Mouse (Mus musculus) CH12.LX (cell line): ENCODE results near the gene Fat1. TPM values are rescaled to one million over a fixed set of nuclear protein-coding genes. Genes with fewer than 3 reads are reported as not detected.

Experiments used
- DNase-seq: peaks from one replicate; pipeline ENCODE4 v3.0.0-alpha.2; 2013; ENCODE audit errors: extremely low read depth
- H3K27ac ChIP-seq: 2 replicates; pipeline ENCODE4 v1.5.1; 2012; ENCODE audit warnings: low read depth, mild to moderate bottlenecking, control low read depth, moderate library complexity; ENCODE audit not compliant: insufficient read depth
- H3K27me3 ChIP-seq: replicated peaks from 2 replicates; pipeline ENCODE3; 2012; ENCODE audit warnings: inconsistent platforms
- H3K36me3 ChIP-seq, 2 experiments: replicated peaks in 1 of 2; 2 replicates each; pipeline versions ENCODE3 to v1.6.1; 2012; ENCODE audit warnings: inconsistent platforms in 1 of 2, low read length in 1 of 2, mild to moderate bottlenecking in 1 of 2, mixed read lengths in 1 of 2, moderate library complexity in 1 of 2; ENCODE audit not compliant: control insufficient read depth in 1 of 2, insufficient read depth in 1 of 2
- H3K4me1 ChIP-seq, 2 experiments: 2 replicates each; pipeline ENCODE4 v1.6.1; 2012; ENCODE audit warnings: inconsistent platforms in 1 of 2, moderate library complexity in 1 of 2; ENCODE audit not compliant: insufficient read depth in 2 of 2, control insufficient read depth in 1 of 2
- H3K4me2 ChIP-seq: 2 replicates; pipeline ENCODE4 v1.6.1; 2012; ENCODE audit warnings: low read depth, mild to moderate bottlenecking, control low read depth; ENCODE audit not compliant: poor library complexity, insufficient read depth, severe bottlenecking
- H3K4me3 ChIP-seq, 3 experiments: fragments of 150-350 bp in 1 of 3; sonication (generic) in 1 of 3; replicated peaks in 1 of 3; 2 replicates each; pipeline versions ENCODE3 to v1.5.1; 2011 to 2012; ENCODE audit warnings: low read depth in 2 of 3, low read length in 2 of 3, mild to moderate bottlenecking in 2 of 3, moderate library complexity in 2 of 3, control low read depth in 1 of 3, improper control_type of control experiment in 1 of 3, inconsistent platforms in 1 of 3, mixed read lengths in 1 of 3; ENCODE audit not compliant: poor library complexity in 1 of 3
- H3K79me2 ChIP-seq: replicated peaks from 2 replicates; pipeline ENCODE4 v1.6.1; 2012; ENCODE audit warnings: mild to moderate bottlenecking, moderate library complexity; ENCODE audit not compliant: control insufficient read depth, poor library complexity, insufficient read depth, severe bottlenecking; ENCODE audit errors: extremely low read depth
- H3K9ac ChIP-seq: 2 replicates; pipeline ENCODE4 v1.6.1; 2012; ENCODE audit warnings: low read depth, mild to moderate bottlenecking, control low read depth, moderate library complexity; ENCODE audit not compliant: insufficient read depth
- H3K9me3 ChIP-seq: replicated peaks from 2 replicates; pipeline ENCODE3; 2012; ENCODE audit warnings: low read length, inconsistent platforms, mixed read lengths
- CHD1 ChIP-seq: IDR thresholded peaks from 2 replicates; pipeline ENCODE4 v1.6.1; 2012; ENCODE audit warnings: low read depth, low read length, improper control_type of control experiment, inconsistent platforms
- ELF1 ChIP-seq: IDR thresholded peaks from 2 replicates; pipeline ENCODE4 v1.6.1; 2014; ENCODE audit warnings: low read depth, mild to moderate bottlenecking, inconsistent platforms, low read length, improper control_type of control experiment
- ETS1 ChIP-seq: conservative IDR thresholded peaks from 2 replicates; pipeline ENCODE4 v1.6.1; 2012; ENCODE audit warnings: low read depth, mild to moderate bottlenecking, inconsistent platforms, low read length, improper control_type of control experiment, moderate library complexity
- GABPA ChIP-seq: IDR thresholded peaks from 2 replicates; pipeline ENCODE4 v1.6.1; 2012; ENCODE audit warnings: low read depth, low read length, improper control_type of control experiment, inconsistent platforms; ENCODE audit not compliant: insufficient replicate concordance
- IRF4 ChIP-seq: IDR thresholded peaks from 2 replicates; pipeline ENCODE4 v1.6.1; 2014; ENCODE audit warnings: low read depth, mild to moderate bottlenecking, inconsistent platforms, low read length, improper control_type of control experiment
- JUN ChIP-seq: IDR thresholded peaks from 2 replicates; pipeline ENCODE4 v1.6.1; 2011; ENCODE audit warnings: low read depth, mild to moderate bottlenecking, low read length, improper control_type of control experiment, moderate library complexity; ENCODE audit not compliant: insufficient read depth
- MEF2A ChIP-seq: IDR thresholded peaks from 2 replicates; pipeline ENCODE4 v1.6.1; 2014; ENCODE audit warnings: low read depth, mild to moderate bottlenecking, inconsistent platforms, low read length, improper control_type of control experiment, borderline replicate concordance
- MYC ChIP-seq: IDR thresholded peaks from 2 replicates; pipeline ENCODE4 v1.6.1; 2011; ENCODE audit warnings: low read depth, mild to moderate bottlenecking, improper control_type of control experiment, low read length
- NELFE ChIP-seq: IDR thresholded peaks from 2 replicates; pipeline ENCODE4 v1.6.1; 2011; ENCODE audit warnings: low read depth, low read length, improper control_type of control experiment
- NRF1 ChIP-seq: IDR thresholded peaks from 2 replicates; pipeline ENCODE4 v1.6.1; 2014; ENCODE audit warnings: low read depth, mild to moderate bottlenecking, inconsistent platforms, low read length, improper control_type of control experiment, moderate library complexity
- RCOR1 ChIP-seq: conservative IDR thresholded peaks from 2 replicates; pipeline ENCODE4 v1.6.1; 2012; ENCODE audit warnings: low read depth, mild to moderate bottlenecking, inconsistent platforms, low read length, improper control_type of control experiment
- SIN3A ChIP-seq: IDR thresholded peaks from 2 replicates; pipeline ENCODE4 v1.6.1; 2012; ENCODE audit warnings: low read length, improper control_type of control experiment, inconsistent platforms
- USF2 ChIP-seq: conservative IDR thresholded peaks from 2 replicates; pipeline ENCODE4 v1.6.1; 2011; ENCODE audit warnings: low read depth, low read length, improper control_type of control experiment
- ZKSCAN1 ChIP-seq: IDR thresholded peaks from 2 replicates; pipeline ENCODE4 v1.6.1; 2012; ENCODE audit warnings: low read depth, inconsistent platforms, low read length, improper control_type of control experiment, borderline replicate concordance
- ZNF384 ChIP-seq: IDR thresholded peaks from 2 replicates; pipeline ENCODE4 v1.6.1; 2012; ENCODE audit warnings: low read depth, low read length, improper control_type of control experiment, inconsistent platforms
- dilution Hi-C: fragments of 300-500 bp; cut with MboI; formaldehyde crosslinking; loops from 2 replicates; pipeline ENCODE4 v1.14.3; 2020; ENCODE audit warnings: low sequenced_read_pairs; ENCODE audit not compliant: extremely low pct_unique_long_range_greater_than_20kb, extremely low pct_ligation_motif_present
- in situ Hi-C: fragments of 300-500 bp; cut with MboI; formaldehyde crosslinking; loops from 3 replicates; pipeline ENCODE4 v1.14.3; 2019; ENCODE audit warnings: low sequenced_read_pairs, low pct_ligation_motif_present, low pct_unique_long_range_greater_than_20kb, mixed read lengths
- polyA plus RNA-seq: library from polyadenylated mRNA; unstranded; fragments of >175 nt; gene quantifications from 2 replicates; pipeline ENCODE4 v1.2.1, GENCODE M21; 2012; ENCODE audit warnings: low read depth; ENCODE audit not compliant: insufficient read length
- total RNA-seq, 2 experiments: library from RNA; depleted of rRNA; stranded (reverse); fragments of 300-350 nt in 1 of 2; fragments of >200 nt in 1 of 2; gene quantifications; 2 replicates each; pipeline ENCODE4 v1.2.3; 2012 to 2014

Fat1 gene
- total and polyA plus RNA-seq, 3 experiments, result under 0.01 TPM; not detected in 2

GRCm38 (mm10) chr8:44938643-44938979 lies 3.4 kb downstream of the Fat1 start:
- no peak for TF ChIP-seq RCOR1
- no peak for TF ChIP-seq MEF2A
- TF ChIP-seq USF2, result no peak
- no peak for TF ChIP-seq JUN
- TF ChIP-seq SIN3A, result no peak
- TF ChIP-seq GABPA, result no peak
- no peak for TF ChIP-seq ZNF384
- no peak for TF ChIP-seq ETS1
- no peak for TF ChIP-seq NELFE
- TF ChIP-seq ELF1, result no peak
- no peaks in the 10 kb centered on the region for H3K4me1 ChIP-seq
- no peaks in the 10 kb centered on the region for H3K79me2 ChIP-seq
- in situ Hi-C loops, result no loop called here
- no peak for DNase-seq
- H3K36me3 ChIP-seq, result no peaks in the 10 kb centered on the region
- no peak overlapping the region for H3K4me2 ChIP-seq
- H3K9me3 ChIP-seq, result peaks cover 73% of the 10 kb centered on the region
- no peak overlapping the region for H3K27ac ChIP-seq
- H3K4me3 ChIP-seq, result no peak overlapping the region
- dilution Hi-C loops, result no loop called here
- H3K9ac ChIP-seq, result no peak overlapping the region
- no peaks in the 10 kb centered on the region for H3K27me3 ChIP-seq

GRCm38 (mm10) chr8:44945577-44945976 lies 10.3 kb downstream of the Fat1 start:
- Histone ChIP-seq H3K9ac (no peak overlapping the region), H3K27me3 (no peaks in the 10 kb centered on the region), H3K4me1 (no peaks in the 10 kb centered on the region), H3K27ac (no peak overlapping the region), H3K9me3 (peaks cover 81% of the 10 kb centered on the region)
- no peak for DNase-seq
- in situ Hi-C loops (no loop called here), dilution Hi-C loops (no loop called here)
- TF ChIP-seq MYC (no peak), RCOR1 (no peak), CHD1 (no peak), NRF1 (no peak), IRF4 (no peak), ZKSCAN1 (no peak)
- TF ChIP-seq, all 38 proteins: peak for 0
- no peaks in the 10 kb centered on the region for H3K79me2 ChIP-seq
- H3K4me3 ChIP-seq, result no peak overlapping the region
- H3K36me3 ChIP-seq, result no peaks in the 10 kb centered on the region
- H3K4me2 ChIP-seq, result no peak overlapping the region
